Mouse (Mus musculus): ENCODE data around the gene Cdh3.

The Cdh3 gene

GRCm38 (mm10) chr8:106606601-106607145 lies 96.0 kb downstream of the Cdh3 start:
- no peak for DNase-seq (ENCODE audit: low spot score in 2 of 2)

All from spleen, postnatal 10 days (tissue).